Mouse (Mus musculus) embryonic facial prominence, embryonic 15.5 days (tissue): ENCODE data around the gene Tmem183a. TPM values are rescaled to one million over a fixed set of nuclear protein-coding genes. Genes with fewer than 3 reads are reported as not detected.

Experiments used
- ATAC-seq: fragments of 200-750 bp; cut with Nextera tagmentation; 2 replicates; pipeline ENCODE4 v1.8.0; 2017; ENCODE audit warnings: low read depth, moderate TSS enrichment; ENCODE audit not compliant: insufficient number of reproducible peaks, low FRiP score, low TSS enrichment
- H3K27ac ChIP-seq: fragments of 300-500 bp; sonication (generic); replicated peaks from 2 replicates; pipeline ENCODE4 v1.5.1; 2015; ENCODE audit warnings: mild to moderate bottlenecking, inconsistent platforms
- H3K27me3 ChIP-seq: fragments of 300-500 bp; sonication (generic); 2 replicates; pipeline ENCODE4 v1.6.1; 2015; ENCODE audit warnings: inconsistent platforms
- H3K36me3 ChIP-seq: fragments of 300-500 bp; sonication (generic); 2 replicates; pipeline ENCODE4 v1.6.1; 2015; ENCODE audit warnings: mild to moderate bottlenecking, inconsistent platforms
- H3K4me1 ChIP-seq: fragments of 300-500 bp; sonication (generic); 2 replicates; pipeline ENCODE4 v1.6.1; 2015; ENCODE audit warnings: inconsistent platforms
- H3K4me2 ChIP-seq: fragments of 300-500 bp; sonication (generic); replicated peaks from 2 replicates; pipeline ENCODE4 v1.6.1; 2015; ENCODE audit warnings: mild to moderate bottlenecking, inconsistent platforms
- H3K4me3 ChIP-seq: fragments of 300-500 bp; sonication (generic); replicated peaks from 2 replicates; pipeline ENCODE4 v1.5.1; 2015; ENCODE audit warnings: mild to moderate bottlenecking, inconsistent platforms
- H3K9ac ChIP-seq: fragments of 300-500 bp; sonication (generic); 2 replicates; pipeline ENCODE4 v1.6.1; 2015; ENCODE audit warnings: inconsistent platforms
- H3K9me3 ChIP-seq: fragments of 300-500 bp; sonication (generic); replicated peaks from 2 replicates; pipeline ENCODE4 v1.6.1; 2016; ENCODE audit warnings: inconsistent platforms
- WGBS: fragments of 180-500 bp; shearing (Covaris S2); methylation state at CpG from one replicate; pipeline ENCODE4 v1.1.7; 2015; 5-methylcytosine and 5-hydroxymethylcytosine counted together
- polyA plus RNA-seq: library from polyadenylated mRNA; unstranded; fragments of >200 nt; fragmentation: Nextera tagmentation; extraction: Ambion mirVana; gene quantifications from 2 replicates; pipeline ENCODE4 v1.2.1, GENCODE M21; 2015

Tmem183a gene
- polyA plus RNA-seq, 1 experiment from 2014 or later = 70.3 TPM

- Histone ChIP-seq H3K27me3 (no peaks in the 10 kb centered on the region), H3K4me1 (peaks cover 18% of the 10 kb centered on the region), H3K27ac (peak overlapping the region; percentile 39; the same call in 1 of the 2 replicates), H3K4me3 (peak overlapping the region; percentile 57), H3K36me3 (peaks cover 25% of the 10 kb centered on the region), H3K4me2 (peak overlapping the region; percentile 94), H3K9me3 (no peaks in the 10 kb centered on the region), H3K9ac (peak overlapping the region; percentile 58)
- under 1% methylated on average over 53 of the region's 54 CpGs for WGBS
- peak; percentile 92 for ATAC-seq
These were observed 17.5 kb downstream of the Tmem183a start for GRCm38 (mm10) chr1:134344005-134344950.

- H3K9ac ChIP-seq = no peak overlapping the region
- peaks cover 18% of the 10 kb centered on the region for H3K4me1 ChIP-seq
- H3K4me3 ChIP-seq = peak overlapping the region; percentile 57
- ATAC-seq = no peak
- WGBS = 8% methylated on average over 2 of the region's 2 CpGs
- H3K27me3 ChIP-seq = no peaks in the 10 kb centered on the region
- H3K27ac ChIP-seq = 0 out of 2 replicates have a peak overlapping the region, but pooled peaks have one; percentile 39
- H3K9me3 ChIP-seq = no peaks in the 10 kb centered on the region
- peaks cover 25% of the 10 kb centered on the region for H3K36me3 ChIP-seq
- H3K4me2 ChIP-seq = peak overlapping the region; percentile 94
These were observed 18.2 kb downstream of the Tmem183a start for GRCm38 (mm10) chr1:134343567-134343966.

DNA sequence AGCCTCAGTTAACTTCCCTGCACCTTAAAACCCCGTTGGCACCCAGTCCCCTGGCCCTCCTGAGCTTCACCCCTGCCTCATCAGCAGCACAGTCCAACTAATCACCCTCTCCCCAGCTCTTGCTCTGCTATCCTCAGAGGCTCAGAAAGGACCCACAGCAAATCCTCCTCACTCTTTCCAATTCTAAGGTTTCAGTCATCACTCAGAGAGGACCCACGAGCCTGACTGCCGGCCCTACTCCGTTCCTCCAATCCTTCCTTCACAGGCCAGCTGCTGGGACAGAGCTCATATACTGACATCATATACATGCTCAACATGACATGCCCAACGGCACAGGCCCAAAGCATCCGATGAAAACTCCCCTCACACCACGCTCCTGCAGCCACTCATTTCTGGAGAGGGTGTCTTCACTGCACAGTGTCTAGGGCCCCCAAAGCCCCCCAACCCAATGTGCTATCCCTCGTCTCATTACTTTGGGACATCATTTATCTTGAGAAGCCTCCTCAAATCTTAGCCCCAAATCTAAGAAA, 18.9 kb downstream of the Tmem183a start:
- 67% methylated on average over 8 of the region's 8 CpGs for WGBS
- Histone ChIP-seq H3K4me1 (peaks cover 18% of the 10 kb centered on the region), H3K4me3 (no peak overlapping the region), H3K9ac (no peak overlapping the region), H3K27me3 (no peaks in the 10 kb centered on the region), H3K27ac (peak overlapping the region; percentile 19; the same call in 1 of the 2 replicates), H3K4me2 (no peak overlapping the region), H3K36me3 (peaks cover 23% of the 10 kb centered on the region), H3K9me3 (no peaks in the 10 kb centered on the region)
- ATAC-seq = no peak

DNA sequence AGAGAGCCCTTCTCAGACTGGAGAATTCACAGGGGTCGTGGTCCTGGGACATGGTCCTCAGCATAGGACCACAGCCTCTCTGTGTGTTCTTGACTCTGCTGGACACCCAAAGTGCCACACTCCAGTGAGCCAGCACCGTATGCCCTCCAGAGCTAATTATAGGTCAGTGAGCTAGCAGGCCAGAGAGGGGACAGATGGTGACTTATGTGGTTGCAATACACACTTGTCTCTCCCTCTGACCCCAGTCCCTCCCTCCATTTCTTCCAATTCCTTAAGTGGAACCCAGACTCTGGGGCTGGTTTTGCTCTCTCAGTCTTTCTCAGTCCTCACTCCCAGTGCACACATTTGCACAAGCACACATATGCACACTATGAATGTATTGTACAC, 19.5 kb downstream of the Tmem183a start:
- WGBS = 51% methylated on average over 2 of the region's 2 CpGs
- no peak overlapping the region for H3K4me2 ChIP-seq
- H3K9ac ChIP-seq = no peak overlapping the region

DNA sequence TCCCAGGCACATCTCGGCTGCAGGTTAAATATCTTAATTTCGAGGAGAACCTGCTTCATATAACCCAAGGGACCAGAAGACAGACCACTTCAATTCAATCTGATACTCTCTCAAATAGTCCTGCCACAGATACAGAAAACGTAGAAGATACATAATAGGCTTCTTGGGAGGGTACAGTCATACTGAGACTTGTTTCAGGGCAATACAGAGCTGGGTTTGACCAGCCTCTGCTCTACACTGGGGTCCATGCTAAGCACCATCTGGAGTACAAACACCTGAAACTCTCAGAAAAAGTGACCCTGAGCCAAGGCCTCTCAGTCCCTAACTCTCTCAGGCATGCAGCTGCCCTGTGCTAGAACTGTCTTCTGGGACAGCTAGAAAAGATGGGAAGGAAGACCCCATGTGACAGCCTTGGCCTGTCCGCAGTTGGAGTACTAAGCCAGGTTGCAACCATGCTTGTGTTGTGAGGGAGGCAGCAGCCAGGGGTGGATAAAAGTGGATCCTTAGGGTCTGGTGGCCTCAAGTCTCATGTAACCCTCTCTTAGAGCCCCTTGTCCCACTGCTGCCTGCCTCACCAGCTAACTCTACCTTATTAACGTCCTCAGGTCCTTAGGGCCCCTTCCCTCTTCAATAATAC, 20.0 kb downstream of the Tmem183a start:
- H3K9me3 ChIP-seq = no peaks in the 10 kb centered on the region
- WGBS = 76% methylated on average over 5 of the region's 5 CpGs
- H3K4me1 ChIP-seq = peaks cover 18% of the 10 kb centered on the region
- no peak overlapping the region for H3K4me3 ChIP-seq
- H3K27me3 ChIP-seq = no peaks in the 10 kb centered on the region
- H3K4me2 ChIP-seq = no peak overlapping the region
- ATAC-seq = no peak
- H3K9ac ChIP-seq = no peak overlapping the region
- H3K36me3 ChIP-seq = peaks cover 14% of the 10 kb centered on the region
- H3K27ac ChIP-seq = 0 out of 2 replicates have a peak overlapping the region, but pooled peaks have one; percentile 19

More for the DNA sequence above, 19.5 kb downstream of the Tmem183a start:
- Histone ChIP-seq H3K9me3 (no peaks in the 10 kb centered on the region), H3K27ac (peak overlapping the region; percentile 19; the same call in 1 of the 2 replicates), H3K36me3 (peaks cover 18% of the 10 kb centered on the region), H3K4me1 (peaks cover 18% of the 10 kb centered on the region), H3K27me3 (no peaks in the 10 kb centered on the region), H3K4me3 (no peak overlapping the region)
- ATAC-seq = no peak

DNA sequence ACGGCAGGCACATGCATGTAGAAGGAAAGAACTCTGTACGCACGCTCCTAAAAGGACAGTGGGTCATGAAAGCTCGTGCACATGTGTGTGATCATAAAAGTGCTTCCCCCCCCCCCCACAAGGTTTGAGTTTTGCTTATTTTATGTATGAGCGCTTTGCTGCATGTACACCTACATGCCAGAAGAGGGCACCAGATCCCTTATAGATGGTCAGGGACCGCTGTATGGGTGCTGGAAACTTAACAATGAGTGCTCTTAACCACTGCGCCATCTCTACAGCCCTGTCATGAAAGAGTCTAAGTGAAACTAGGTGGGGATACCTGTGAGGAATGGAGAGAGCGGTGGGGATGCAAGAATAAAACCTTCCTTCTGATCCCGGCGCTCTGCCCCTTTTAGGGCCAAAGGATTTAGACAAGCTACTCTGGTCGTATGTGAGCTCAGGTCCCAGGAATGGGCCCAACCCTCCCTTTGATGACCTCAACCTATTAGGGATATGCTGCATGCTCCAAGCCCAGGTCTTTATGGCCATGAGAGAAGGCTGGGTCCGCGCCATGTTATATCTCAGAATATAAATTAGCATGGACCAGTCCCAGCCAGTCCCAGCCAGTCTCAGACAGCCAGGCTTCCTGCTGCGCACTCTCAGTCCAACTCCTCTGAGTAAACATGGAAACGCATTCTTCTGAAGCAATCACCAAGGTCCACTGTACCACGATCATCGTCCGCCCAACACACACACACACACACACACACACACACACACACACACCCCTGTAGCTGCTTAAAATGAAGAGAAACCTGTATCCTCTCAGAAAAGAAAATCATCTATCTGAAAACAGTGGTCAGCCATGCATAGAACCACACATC, 21.8 kb downstream of the Tmem183a start:
- no peaks in the 10 kb centered on the region for H3K27me3 ChIP-seq
- H3K4me1 ChIP-seq = peaks cover 21% of the 10 kb centered on the region
- 92% methylated on average over 18 of the region's 18 CpGs for WGBS
- no peaks in the 10 kb centered on the region for H3K9me3 ChIP-seq
- no peak overlapping the region for H3K9ac ChIP-seq
- H3K4me3 ChIP-seq = no peak overlapping the region
- no peak overlapping the region for H3K27ac ChIP-seq
- ATAC-seq = no peak
- H3K4me2 ChIP-seq = no peak overlapping the region
- no peaks in the 10 kb centered on the region for H3K36me3 ChIP-seq

- Histone ChIP-seq H3K27ac (no peak overlapping the region), H3K4me2 (no peak overlapping the region)
- 75% methylated on average over 7 of the region's 7 CpGs for WGBS
These were observed 22.6 kb downstream of the Tmem183a start for GRCm38 (mm10) chr1:134339162-134339561.

GRCm38 (mm10) chr1:134336958-134337710, 24.6 kb downstream of the Tmem183a start:
- 70% methylated on average over 11 of the region's 11 CpGs for WGBS
- no peak overlapping the region for H3K4me3 ChIP-seq

More at GRCm38 (mm10) chr1:134339162-134339561, 22.6 kb downstream of the Tmem183a start:
- H3K36me3 ChIP-seq = no peaks in the 10 kb centered on the region
- H3K4me3 ChIP-seq = no peak overlapping the region
- H3K4me1 ChIP-seq = peaks cover 13% of the 10 kb centered on the region
- peak; percentile 52; the same call in 1 of the 2 replicates for ATAC-seq
- no peaks in the 10 kb centered on the region for H3K27me3 ChIP-seq
- H3K9me3 ChIP-seq = no peaks in the 10 kb centered on the region
- H3K9ac ChIP-seq = no peak overlapping the region

GRCm38 (mm10) chr1:134335924-134336810, 25.6 kb downstream of the Tmem183a start:
- no peak overlapping the region for H3K4me3 ChIP-seq
- no peak overlapping the region for H3K4me2 ChIP-seq
- no peak overlapping the region for H3K9ac ChIP-seq
- no peaks in the 10 kb centered on the region for H3K9me3 ChIP-seq
- ATAC-seq = no peak
- peaks cover 18% of the 10 kb centered on the region for H3K4me1 ChIP-seq
- H3K27me3 ChIP-seq = no peaks in the 10 kb centered on the region
- H3K36me3 ChIP-seq = no peaks in the 10 kb centered on the region
- 81% methylated on average over 12 of the region's 12 CpGs for WGBS
- H3K27ac ChIP-seq = no peak overlapping the region

More at GRCm38 (mm10) chr1:134336958-134337710, 24.6 kb downstream of the Tmem183a start:
- no peaks in the 10 kb centered on the region for H3K9me3 ChIP-seq
- no peak overlapping the region for H3K4me2 ChIP-seq
- no peaks in the 10 kb centered on the region for H3K36me3 ChIP-seq
- H3K4me1 ChIP-seq = peaks cover 16% of the 10 kb centered on the region
- no peak overlapping the region for H3K9ac ChIP-seq
- H3K27ac ChIP-seq = no peak overlapping the region
- ATAC-seq = no peak
- no peaks in the 10 kb centered on the region for H3K27me3 ChIP-seq
